Mouse (Mus musculus): ENCODE measurements around the gene Rtl9.
A peak's percentile ranks its signal among the peaks of the same experiment; 100 is the strongest.

DNA sequence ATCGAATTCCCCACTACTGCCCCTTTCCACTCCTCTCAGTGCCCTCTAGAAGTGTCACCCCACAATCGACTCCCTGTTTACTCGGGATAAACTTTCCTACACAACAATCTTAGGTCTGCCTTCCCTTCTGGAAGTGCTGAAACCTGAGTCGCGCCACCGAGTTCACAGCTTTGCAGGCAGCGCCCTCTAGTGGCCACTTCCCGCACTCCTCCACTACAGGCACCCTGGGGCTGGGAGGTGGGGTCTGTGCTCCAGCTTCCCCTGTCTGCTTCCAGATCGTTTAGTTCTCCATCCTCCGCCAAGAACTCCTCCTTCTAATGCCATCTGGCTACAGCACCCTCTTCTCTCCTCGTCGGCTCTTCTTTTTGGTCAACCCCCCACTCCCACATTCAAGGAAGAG, 40.6 kb upstream of the Rtl9 start:
- TF ChIP-seq CTCF (IDR thresholded peaks at IDR 0.05; ENCODE audit: insufficient read depth, low read length) = peak; percentile 67
- no peak for TF ChIP-seq POLR2A (IDR thresholded peaks at IDR 0.05; ENCODE audit: borderline replicate concordance, extremely low read depth, low read depth, low read length)

Measured in lung, adult 2 months (tissue).